Mouse (Mus musculus): ENCODE results near the gene Fnip1.

Fnip1 gene

DNA sequence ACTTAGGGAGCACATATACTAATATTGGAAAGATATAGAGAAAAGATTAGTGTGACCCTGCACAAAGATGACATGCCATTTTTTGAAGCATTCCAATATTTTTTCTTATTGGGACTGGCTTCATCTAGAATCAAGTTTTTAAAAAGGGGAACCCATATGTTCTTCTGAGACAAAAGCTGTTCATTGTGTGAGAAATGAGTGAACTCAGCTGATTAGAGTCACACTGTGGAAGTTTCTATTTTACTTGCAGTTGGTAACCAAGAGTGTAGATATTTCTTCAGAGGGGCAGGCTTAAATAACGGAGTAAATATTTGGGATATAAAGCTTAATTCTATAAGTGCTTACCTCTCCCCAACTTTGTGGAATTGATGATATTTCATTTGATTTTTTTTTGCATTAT is 20.2 kb downstream of the Fnip1 start:
- no peak for DNase-seq (ENCODE audit: low spot score)

DNA sequence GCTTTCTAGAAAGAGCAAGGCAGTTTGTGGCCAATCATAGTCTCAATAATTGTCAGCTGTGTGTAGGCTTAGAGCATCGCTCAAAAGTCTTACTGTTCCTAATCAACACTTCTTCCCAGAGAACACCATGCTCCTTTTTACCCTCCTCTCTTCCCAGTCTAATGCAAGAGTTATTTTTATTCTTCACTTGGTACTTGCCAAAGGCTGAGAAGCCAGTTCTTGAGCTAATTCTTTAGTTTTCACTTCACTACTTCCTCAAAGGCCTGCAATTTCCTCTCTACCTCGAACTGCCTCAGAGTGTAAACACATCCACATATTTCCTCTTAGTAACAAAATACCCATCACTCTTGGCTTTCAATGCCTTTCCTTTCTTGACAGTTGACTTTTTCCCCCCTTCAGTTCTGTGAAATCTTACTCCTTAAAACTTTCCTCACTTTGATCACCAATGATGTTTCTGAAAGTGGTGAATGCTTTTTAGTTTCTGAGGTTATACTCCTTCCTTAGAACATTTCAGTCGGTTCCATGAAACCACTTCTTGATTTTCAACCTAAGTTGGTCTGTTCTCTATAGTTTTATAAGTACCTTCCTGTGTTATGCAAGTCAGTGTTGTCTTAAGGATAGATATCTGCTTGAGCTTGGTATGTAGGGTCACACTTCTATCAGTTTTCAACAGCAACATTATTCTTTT is 26.7 kb downstream of the Fnip1 start:
- no peak for DNase-seq (ENCODE audit: low spot score)

DNA sequence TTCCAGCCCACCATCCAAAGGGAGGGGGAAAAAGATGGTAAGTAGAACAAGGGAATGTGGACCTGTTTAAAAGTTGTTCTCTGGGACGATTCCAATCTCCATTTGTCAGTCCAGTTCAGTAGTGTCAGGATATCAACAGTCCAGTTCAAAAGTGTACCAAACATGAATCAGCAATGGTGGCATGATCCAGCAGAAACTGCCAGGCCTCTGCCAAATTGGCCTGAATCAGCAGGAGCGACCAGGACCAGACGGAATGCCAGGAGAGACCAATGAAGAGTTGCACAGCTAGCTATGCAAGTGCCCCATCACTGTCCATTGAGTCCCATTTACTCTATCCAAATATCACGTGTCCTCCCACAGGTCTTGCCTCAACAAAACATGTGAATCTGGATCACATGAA is 34.2 kb downstream of the Fnip1 start:
- DNase-seq (ENCODE audit: low spot score), result no peak

DNA sequence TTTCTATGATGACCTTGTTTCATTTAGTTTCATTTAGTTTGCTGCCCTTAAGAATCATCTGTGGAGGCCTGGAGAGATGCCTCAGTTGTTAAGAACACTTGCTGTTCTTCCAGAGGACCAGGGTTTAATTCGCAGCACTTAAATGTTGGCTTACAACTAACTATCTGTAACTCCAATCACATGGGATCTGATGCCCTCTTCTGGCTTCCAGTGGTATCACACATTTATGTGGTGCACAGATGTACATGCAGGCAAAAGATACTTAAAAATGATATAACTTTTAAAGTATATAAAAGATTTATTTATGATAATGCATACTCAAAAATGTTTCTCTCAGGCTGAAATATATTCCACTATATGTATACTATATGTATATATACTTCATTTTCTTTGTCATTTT is 40.4 kb downstream of the Fnip1 start:
- no peak for DNase-seq (ENCODE audit: low spot score)

DNA sequence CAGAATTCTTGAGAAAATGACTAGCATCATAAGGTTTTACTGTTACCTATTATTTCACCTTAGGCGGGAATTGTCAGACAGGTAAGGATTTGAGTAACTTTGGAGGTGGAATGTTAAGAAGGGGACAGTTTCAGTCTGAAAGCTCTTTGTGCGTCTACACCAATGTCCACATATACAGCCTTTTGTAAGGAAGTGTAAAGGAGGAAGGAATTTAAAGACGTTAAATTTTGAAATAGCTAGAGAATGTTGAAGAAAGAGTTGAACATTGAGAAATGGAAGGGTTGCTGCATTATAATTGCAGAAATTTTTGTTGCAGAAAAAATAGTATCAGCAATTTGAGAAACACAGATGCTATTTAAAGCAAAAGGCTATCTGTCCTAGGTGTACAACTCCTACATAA is 48.0 kb downstream of the Fnip1 start:
- DNase-seq (ENCODE audit: low spot score), result no peak

DNA sequence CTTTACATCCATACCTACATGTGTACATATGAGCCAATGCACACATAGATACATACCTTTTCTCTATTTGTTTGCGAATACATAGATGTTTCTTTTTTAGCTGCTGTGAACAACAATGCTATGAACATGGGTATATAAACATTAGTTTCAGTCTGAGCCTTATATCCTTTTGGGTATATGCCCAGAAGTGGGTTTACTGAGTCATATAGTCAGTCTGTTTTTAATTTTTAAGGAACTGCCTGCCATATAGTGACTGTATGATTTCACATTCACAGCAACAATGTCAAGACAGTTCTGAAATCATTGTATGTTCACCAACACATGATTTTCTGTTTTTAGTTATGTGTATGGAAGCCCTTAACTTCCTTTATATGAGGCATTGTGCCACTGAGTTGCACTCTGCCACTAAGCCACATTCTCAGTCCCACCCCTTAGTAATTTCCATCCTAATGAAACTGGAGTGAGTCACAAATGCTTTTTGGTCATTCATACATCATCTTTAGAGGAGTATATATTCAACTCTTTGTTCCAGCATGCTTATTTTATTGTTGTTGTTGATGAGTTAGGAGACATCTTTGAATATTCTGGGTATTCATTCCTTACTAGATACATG is 54.1 kb downstream of the Fnip1 start:
- no peak for DNase-seq (ENCODE audit: low spot score)

DNA sequence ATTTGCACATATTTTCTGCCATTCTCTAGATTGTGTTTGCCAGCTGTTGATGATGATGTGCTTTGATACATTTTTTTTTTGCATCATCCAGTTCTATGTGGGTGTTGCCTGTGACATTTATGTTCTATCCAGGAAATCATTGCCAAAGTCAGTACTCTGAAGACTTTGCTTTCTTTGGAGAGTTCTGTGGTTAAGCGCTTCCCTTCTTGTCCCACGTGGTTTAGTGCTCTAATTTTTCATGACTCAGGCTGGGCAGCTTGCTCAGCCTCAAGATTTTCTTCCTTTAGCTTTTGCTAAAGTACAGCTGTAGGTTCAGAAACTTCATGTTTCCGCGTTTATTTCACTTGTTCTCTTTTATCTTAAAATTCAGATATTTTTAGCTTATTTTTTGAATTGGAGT is 54.6 kb downstream of the Fnip1 start:
- DNase-seq (ENCODE audit: low spot score), result no peak

DNA sequence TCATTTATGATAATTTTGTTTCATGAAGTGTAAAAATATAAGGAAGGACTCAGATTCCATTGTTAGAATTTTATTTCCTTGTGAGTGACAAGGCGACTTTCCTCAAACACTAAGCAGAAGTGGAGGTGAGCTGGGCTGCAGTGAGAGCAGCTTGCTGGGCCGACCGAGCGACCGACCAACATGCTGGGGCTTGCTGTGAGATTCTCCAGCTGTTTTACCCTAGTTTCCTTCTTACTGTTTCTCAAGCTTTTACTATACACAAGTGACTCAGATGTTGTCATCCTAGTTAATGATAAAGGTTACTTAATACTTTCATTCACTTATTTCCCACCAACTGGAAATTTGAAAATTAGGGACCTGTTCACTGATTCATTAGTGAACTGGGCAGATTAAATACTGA is 61.8 kb downstream of the Fnip1 start:
- DNase-seq (ENCODE audit: low spot score), result peak; percentile 39

DNA sequence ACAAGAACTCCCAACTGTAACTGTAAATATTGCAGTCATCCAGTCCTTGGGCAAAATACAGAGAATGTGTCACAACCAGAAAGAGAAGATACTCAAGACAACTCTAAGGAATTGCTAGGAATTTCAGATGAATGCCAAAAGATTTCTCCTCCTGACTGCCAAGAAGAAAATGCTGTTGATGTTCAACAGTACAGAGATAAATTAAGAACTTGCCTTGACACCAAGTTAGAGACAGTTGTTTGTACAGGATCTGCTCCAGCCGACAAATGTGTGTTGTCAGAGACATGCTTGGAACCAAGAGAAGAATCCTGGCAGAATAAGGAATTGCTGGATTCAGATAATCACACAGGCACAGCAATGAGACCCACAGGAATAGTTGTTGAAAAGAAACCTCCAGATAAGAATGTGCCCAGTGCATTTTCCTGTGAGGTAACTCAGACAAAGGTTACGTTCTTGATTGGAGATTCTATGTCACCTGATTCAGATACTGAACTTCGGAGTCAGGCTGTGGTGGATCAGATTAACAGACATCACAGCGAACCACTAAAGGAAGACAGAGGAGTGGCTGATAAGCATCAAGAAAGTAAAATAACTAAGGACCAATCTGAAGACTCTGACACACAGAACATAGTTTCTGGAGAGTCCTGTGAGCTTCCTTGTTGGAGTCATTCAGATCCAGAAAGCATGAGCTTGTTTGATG is 64.7 kb downstream of the Fnip1 start:
- no peak for DNase-seq (ENCODE audit: low spot score)

DNA sequence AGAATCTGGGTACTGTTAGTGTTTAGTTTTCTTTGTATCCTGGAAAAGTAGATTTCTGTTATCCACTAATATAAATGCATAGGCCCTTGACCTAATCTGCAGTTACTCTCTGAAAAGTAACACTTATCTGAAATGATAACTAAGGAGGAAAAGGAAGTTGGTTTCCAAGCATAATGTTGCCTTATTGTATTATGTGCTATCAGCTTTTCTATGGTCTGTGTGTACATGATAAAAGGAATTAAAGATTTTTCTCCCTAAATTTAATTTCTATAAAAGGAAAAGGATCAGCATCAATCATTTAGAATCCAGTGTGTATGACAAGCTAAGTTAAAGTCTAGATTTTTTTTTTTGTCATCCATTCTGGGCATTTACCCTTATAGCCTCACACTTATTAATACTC is 75.6 kb downstream of the Fnip1 start:
- no peak for DNase-seq (ENCODE audit: low spot score)

DNA sequence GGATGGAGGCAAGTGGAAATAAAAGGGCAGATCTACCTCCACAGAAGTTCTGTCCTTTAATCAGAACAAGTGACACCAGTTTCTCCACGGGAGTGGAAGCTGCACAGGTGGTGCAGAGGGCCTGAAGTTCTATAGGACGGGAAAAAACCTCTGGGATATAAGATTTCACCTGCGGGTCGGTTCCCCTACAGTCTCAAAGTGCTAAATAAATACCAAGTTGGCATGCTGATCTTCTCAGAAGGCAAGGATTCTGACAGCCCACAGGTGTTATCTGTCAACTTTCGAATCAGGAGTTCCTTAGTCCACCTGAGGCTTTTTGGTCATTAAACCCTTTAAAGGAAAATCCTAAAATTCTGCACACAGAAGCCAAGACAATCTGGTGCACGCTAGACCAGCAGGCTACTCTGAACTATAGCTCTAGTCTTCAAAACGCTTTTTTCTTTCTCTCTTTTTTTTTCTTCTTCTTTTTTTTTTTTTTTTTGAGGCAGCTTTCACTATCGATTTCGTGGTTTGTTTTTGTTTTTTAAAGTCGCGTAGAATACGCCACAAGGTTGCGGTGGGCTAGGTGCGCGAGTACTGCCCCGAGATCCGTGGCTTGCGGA is 84.0 kb downstream of the Fnip1 start:
- DNase-seq (ENCODE audit: low spot score), result no peak

DNA sequence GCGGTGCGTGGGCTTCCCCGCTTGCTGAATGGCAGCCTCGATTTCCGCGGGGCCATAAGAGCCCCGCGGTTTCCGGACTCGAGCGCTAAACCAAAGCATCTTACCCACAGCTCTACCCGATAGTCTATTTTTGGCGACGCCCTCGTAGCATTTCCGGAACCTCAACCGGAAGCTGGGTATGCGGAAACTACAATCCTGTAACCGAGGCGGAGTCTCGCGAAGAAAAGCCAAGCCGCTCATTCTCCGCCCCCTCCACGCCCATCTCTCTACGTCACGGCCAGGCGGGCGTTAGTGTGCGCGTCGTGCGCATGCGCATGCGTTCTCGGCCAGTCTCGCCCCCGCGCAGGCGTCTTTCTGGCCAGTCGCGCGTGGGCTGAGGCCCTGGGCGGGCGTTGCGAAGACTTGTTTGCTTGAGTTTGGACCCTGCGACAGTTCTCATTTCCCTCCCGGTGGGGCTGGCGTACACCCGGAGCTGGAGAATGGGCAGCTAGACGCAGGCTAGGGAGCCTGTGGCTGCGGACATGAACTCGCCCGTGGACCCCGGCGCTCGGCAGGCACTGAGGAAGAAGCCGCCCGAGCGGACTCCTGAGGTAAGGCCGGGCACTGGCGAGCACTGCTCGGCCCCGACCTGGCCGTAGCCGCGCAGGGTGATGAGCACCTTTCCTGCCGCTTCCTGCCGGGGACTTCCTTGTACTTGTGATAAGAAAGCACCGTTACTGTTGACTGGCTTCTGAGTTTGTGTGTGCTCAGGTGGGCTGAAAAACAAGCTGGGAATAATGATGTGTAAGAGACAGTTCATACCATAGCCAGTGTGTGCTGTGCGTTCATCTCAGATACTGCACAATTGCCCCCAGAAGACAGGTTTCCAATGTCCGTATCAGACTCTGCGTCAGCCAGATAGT is 84.8 kb downstream of the Fnip1 start, which contains the start of gene Rapgef6:
TSS of gene Rapgef6 (plus strand) at position 319 of the 902 bp plus-strand sequence.
- DNase-seq (ENCODE audit: low spot score), result peak; percentile 99

DNA sequence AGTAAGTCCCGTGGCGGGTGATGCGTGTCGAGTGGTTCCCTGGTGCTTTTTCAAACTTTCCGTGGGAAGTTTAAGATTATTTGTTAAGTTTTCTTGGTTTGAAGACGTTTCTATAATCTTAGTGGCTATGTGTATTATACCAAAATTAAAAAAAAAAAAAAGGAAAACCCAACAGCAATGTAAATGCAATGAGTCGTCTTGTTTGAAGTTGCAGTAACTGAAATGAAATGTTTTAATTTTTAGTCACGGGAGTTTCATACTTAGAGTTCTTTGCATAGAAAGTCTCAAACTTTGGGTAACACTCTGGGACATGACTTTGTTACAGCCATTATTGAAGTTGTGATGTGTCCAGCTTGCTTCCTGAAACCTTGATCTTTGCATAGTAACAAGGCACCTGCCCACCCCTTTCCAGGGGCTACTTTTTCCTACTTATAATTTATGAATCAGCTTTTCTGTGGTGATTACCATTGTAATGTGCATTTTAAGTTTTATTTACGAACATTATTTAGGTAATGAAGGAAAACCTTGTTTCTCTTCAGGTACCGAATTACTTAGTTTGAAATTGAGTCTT is 85.5 kb downstream of the Fnip1 start:
- no peak for DNase-seq (ENCODE audit: low spot score)

DNA sequence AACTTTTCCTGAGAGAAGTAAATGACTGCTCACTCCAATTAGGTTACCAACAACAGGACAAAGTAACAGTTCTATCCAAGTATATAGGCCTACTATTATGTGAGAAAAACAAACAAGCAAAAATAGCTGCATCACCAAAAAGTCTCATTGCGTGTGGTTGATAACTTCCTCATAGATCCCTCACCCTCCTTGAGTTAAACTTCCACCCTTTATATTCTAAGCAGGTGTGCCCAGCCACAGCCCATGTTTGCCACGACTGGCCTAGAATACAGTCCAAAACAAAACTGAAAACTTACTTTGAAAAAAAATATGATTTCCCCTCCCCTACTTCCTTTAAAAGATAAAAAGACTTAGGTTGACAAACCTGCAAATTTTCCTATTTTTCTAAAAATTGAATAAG is 90.0 kb downstream of the Fnip1 start:
- no peak for DNase-seq (ENCODE audit: low spot score)

DNA sequence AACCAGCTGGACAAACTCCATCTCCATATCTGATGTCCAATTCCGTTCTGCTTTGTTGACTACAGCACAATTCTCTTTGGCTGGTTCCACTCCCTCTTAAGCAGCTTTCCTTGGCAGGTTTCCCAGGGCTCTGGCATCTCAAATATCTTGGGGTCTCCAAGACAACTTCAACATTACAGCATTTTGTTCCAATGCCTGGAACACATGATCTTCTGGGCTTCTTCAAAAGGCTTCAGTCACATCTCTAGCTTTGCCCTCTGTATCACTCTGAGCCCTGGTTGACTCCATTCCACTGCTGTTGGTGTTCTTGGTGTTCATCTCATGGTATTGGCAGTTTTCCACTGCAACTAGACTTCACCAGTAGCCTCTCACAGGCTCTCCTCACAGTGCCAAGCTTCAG is 92.4 kb downstream of the Fnip1 start:
- DNase-seq (ENCODE audit: low spot score), result peak; percentile 9

DNA sequence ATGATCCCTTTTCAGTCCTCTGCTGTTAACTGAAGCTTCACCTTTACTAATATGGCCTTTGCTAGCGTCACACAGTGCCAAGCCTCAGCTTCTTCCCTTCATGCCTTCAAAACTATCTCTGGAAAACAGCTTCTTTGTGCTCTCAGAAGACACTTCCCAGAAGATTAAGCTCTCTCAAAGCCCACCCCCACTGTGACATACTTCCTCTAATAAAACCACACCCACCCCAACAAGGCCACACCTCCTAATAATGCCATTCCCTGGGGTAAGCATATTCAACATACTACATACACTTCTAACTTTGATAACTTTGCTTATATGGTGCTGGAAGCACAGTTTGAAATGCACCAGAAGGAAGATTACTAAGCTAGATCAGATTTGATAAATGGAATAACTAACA is 92.9 kb downstream of the Fnip1 start:
- DNase-seq (ENCODE audit: low spot score), result no peak

DNA sequence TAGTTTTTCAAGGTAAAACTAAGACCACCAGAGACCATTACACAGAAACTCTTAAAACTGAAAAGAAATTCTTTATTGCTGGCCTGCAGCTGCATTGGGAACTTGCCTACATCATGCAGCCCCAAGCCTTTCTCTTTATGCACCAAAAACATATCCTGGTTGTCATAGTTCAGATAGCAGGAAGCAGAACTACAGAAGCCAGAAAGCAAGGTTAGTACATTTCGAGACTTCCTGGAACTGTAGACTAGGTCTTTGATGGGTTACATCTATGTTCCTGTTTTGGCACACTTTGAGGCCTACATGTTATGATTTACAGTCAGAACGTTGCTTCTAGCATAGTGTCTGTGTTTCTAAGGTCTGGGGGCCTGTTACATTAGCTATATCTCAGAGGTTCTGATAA is 95.8 kb downstream of the Fnip1 start:
- no peak for DNase-seq (ENCODE audit: low spot score)

DNA sequence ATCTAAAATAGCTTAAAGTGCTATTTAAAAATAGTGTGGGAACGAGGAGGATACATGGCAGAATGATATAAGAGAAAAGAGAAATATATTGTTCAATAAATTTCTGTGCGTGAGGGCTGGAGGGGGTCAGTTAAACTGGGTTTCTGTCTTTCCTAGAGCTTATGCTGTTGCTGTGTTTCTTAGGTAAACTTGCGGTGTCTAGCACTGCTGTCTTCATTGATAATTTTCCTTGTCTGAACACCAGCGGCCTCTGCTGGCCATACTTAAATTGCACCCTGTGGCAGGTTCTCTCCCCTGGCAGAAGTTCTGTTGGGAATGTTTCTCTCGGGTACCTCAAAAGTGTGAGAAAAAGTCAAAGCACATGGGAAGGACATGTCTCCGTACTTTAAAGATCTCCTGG is 96.9 kb downstream of the Fnip1 start:
- DNase-seq (ENCODE audit: low spot score), result peak; percentile 79

DNA sequence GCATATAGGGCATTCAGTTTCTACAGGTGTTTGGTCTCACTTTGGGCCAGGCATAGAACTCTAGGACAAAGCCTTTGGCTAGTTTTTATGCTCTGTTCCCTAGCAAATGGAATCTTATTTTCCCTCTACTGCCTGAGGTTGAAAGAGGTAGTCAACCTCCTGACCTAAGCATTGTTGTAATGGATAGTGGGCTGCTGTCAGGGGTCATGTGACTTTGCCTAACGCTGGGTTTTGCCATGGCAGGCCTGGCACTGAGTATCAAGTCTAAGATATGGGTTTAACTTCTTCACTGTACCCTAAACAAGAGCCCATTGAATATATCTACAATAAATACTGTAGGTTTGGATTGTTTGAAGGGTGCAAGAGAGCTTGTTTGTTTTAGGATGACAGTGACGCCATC is 101.0 kb downstream of the Fnip1 start:
- no peak for DNase-seq (ENCODE audit: low spot score)

DNA sequence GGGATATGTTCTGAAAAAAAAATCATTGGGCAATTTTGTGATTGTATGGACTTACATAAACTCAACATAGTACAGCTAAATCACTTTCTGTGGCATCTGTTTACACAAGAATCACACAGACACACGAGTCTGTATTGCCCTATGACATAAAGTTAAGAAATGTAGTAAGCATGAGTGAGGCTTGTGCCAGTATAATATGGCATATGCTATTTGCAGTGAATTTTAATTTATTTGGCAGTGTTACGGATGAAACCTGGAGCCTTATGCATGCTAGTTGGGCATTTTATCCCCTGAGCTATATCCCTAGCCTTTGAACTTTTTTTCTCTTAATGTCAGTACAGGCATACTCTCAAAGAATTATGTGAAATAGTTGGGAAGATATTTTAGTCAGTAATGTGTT is 101.5 kb downstream of the Fnip1 start:
- no peak for DNase-seq (ENCODE audit: low spot score)

DNA sequence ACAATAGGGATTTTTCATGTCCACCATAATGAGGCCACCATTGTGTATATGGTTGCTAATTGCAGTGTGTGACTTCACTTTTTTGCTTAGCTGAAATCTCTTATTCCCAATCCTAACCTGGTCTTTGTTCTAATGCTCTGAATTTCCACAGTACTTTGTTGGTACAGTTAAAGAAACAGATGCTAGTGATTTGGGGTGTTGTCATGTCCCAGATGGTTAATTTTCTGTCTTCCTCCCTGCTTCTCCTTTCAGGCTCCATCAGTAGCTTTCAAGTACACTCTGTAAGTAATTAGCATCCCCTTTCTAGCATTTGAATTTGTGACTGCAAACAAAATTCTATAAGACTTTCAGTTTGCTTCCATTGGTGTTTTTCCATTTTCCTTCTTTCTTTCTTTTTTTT is 102.3 kb downstream of the Fnip1 start:
- DNase-seq (ENCODE audit: low spot score), result no peak

DNA sequence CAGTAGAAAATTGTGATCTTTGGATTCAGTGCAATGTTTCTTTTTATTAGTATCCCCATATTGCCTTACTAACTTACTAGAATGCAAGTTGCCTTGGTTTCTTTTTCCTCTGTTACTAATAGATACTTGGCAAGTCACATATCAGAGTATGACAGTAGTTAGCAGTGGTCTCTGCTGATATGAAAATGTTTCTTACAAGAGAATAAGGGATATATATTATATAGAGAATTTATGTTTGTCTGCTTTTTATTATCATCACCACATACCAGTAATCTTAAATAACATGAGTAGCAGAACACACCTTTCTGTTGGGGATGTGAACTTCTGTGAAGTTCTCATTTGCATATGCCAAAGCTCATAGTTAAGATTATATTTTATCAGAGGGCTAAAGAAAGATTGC is 104.4 kb downstream of the Fnip1 start:
- DNase-seq (ENCODE audit: low spot score), result no peak
